In the genomic region with DNA sequence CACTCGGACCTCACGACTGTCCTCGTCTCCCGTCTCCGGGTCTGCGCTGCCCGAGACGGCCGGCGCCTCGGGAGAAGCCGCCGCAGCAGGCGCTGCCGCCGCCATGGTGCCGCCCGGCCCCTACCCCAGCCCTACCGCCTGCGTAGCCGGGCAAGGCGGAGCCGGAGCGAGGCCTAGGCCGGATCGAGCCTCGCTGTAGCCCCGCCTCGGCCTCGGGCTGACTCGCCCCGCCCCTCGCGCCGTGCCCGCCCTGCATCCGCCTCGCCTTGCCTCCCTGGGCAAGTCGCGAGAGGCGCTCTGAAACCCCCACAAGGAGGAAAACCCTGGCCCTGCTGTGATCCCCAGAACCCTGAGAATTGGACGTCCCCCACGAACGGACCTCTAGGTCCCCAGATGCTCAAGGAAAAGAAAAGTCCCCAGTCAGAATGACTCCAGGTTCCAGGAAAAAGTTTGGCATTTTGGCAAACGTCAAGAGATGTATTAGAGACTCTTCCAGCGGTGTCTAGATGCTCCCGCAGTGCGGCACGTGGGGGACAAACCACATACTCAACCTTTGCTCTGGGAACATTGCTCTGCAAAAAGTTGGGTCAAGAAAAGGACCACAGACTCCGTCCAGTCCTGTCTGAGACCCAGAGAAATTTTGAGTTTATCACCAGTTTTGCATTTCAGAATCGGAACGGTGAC, we compare ENCODE assay signal across 8 mouse cellular contexts. TPM values are rescaled to one million over a fixed set of nuclear protein-coding genes. Genes with fewer than 3 reads are reported as not detected.
DNase-seq lines count a peak whose midpoint lies in the region; ATAC-seq and TF ChIP-seq lines count a peak whose summit lies in the region.

Gene Rasa2, minus strand, starts transcription at position 229 of the 684 bp plus-strand sequence.

- no peak for TF ChIP-seq RAD21 in CH12.LX (IDR thresholded peaks at IDR 0.05; ENCODE audit: low read depth, low read length)

- peak within 1 kb of the TSS; percentile 60 for H3K27ac ChIP-seq in CH12.LX (ENCODE audit: insufficient read depth, low read depth)
- H3K27ac ChIP-seq in forebrain, embryonic 12.5 days, result peak within 1 kb of the TSS; percentile 98
- peak within 1 kb of the TSS; percentile 97 for H3K27ac ChIP-seq in heart, postnatal 0 days (ENCODE audit: low read depth)
- H3K27ac ChIP-seq in liver, postnatal 0 days (ENCODE audit: low read depth), result peak within 1 kb of the TSS; percentile 95
- peak within 1 kb of the TSS; percentile 98 for H3K27ac ChIP-seq in neural tube, embryonic 14.5 days (ENCODE audit: low read depth, low read length)

- peak within 1 kb of the TSS; percentile 87 for H3K9ac ChIP-seq in CH12.LX (ENCODE audit: insufficient read depth, low read depth)
- H3K9ac ChIP-seq in forebrain, embryonic 12.5 days, result peak within 1 kb of the TSS; percentile 92
- peak within 1 kb of the TSS; percentile 99 for H3K9ac ChIP-seq in heart, postnatal 0 days (replicated peaks; ENCODE audit: low read depth, low read length)
- H3K9ac ChIP-seq in liver, postnatal 0 days (replicated peaks), result peak within 1 kb of the TSS; percentile 92
- peak within 1 kb of the TSS; percentile 97 for H3K9ac ChIP-seq in neural tube, embryonic 14.5 days (replicated peaks; ENCODE audit: low read depth, low read length)

- H3K4me1 ChIP-seq in CH12.LX (ENCODE audit: control insufficient read depth in 1 of 2, insufficient read depth in 2 of 2), result peaks cover 5 to 42% of the 10 kb centered on the region in 2 experiments; a peak in 3 of 4 replicates
- H3K4me1 ChIP-seq in forebrain, embryonic 12.5 days, result peaks cover 6% of the 10 kb centered on the region; the same call in 1 of the 2 replicates
- H3K4me1 ChIP-seq in heart, postnatal 0 days (ENCODE audit: control insufficient read depth, insufficient read depth), result peaks cover 8% of the 10 kb centered on the region
- peaks cover 16% of the 10 kb centered on the region for H3K4me1 ChIP-seq in liver, postnatal 0 days (ENCODE audit: insufficient read depth)
- H3K4me1 ChIP-seq in neural tube, embryonic 14.5 days (ENCODE audit: control insufficient read depth, insufficient read depth, low read length), result no peaks in the 10 kb centered on the region

- H3K4me2 ChIP-seq in CH12.LX (ENCODE audit: insufficient read depth, low read depth, poor library complexity, severe bottlenecking), result peak within 1 kb of the TSS; percentile 99
- H3K4me2 ChIP-seq in forebrain, embryonic 12.5 days, result peak within 1 kb of the TSS; percentile 82
- H3K4me2 ChIP-seq in heart, postnatal 0 days (ENCODE audit: low read depth, low read length), result peak within 1 kb of the TSS; percentile 88
- peak within 1 kb of the TSS; percentile 91 for H3K4me2 ChIP-seq in liver, postnatal 0 days (ENCODE audit: low read depth, low read length)
- H3K4me2 ChIP-seq in neural tube, embryonic 14.5 days (ENCODE audit: low read depth, low read length), result peak within 1 kb of the TSS; percentile 70

- ATAC-seq in forebrain, embryonic 12.5 days (ENCODE audit: low FRiP score), result peak; percentile 99
- peak; percentile 99 for ATAC-seq in heart, postnatal 0 days (ENCODE audit: insufficient read depth, low read depth)
- peak; percentile 98 for ATAC-seq in liver, postnatal 0 days
- ATAC-seq in neural tube, embryonic 14.5 days (ENCODE audit: low read depth), result peak; percentile 98

- peak within 1 kb of the TSS; percentile 30 to 94 (median 74) for H3K4me3 ChIP-seq in CH12.LX (replicated peaks in 1 of 3; ENCODE audit: low read depth in 2 of 3, low read length in 2 of 3, poor library complexity in 1 of 3)
- H3K4me3 ChIP-seq in forebrain, embryonic 12.5 days (replicated peaks), result peak within 1 kb of the TSS; percentile 92
- H3K4me3 ChIP-seq in heart, postnatal 0 days (ENCODE audit: low read depth, low read length), result peak within 1 kb of the TSS; percentile 99
- peak within 1 kb of the TSS; percentile 91 for H3K4me3 ChIP-seq in liver, postnatal 0 days (ENCODE audit: low read depth, low read length)
- H3K4me3 ChIP-seq in neural tube, embryonic 14.5 days (ENCODE audit: low read depth, low read length), result peak within 1 kb of the TSS; percentile 93

- no peak for TF ChIP-seq CTCF in CH12.LX (conservative IDR thresholded peaks at IDR 0.05 in 1 of 2, IDR thresholded peaks at IDR 0.05 in 1 of 2; ENCODE audit: low read depth in 2 of 2, low read length in 2 of 2)
- TF ChIP-seq CTCF in heart, postnatal 0 days (IDR thresholded peaks at IDR 0.05; ENCODE audit: low read depth), result no peak
- no peak for TF ChIP-seq CTCF in liver, postnatal 0 days (IDR thresholded peaks at IDR 0.05; ENCODE audit: low read depth)

- H3K36me3 ChIP-seq in CH12.LX (replicated peaks in 1 of 2; ENCODE audit: control insufficient read depth in 1 of 2, insufficient read depth in 1 of 2, low read length in 1 of 2), result peaks cover 0 to 4% of the 10 kb centered on the region in 2 experiments
- no peaks in the 10 kb centered on the region for H3K36me3 ChIP-seq in forebrain, embryonic 12.5 days (replicated peaks)
- H3K36me3 ChIP-seq in heart, postnatal 0 days (replicated peaks; ENCODE audit: control insufficient read depth, insufficient read depth, low read length), result no peaks in the 10 kb centered on the region
- H3K36me3 ChIP-seq in liver, postnatal 0 days (replicated peaks; ENCODE audit: insufficient read depth, low read length), result no peaks in the 10 kb centered on the region
- no peaks in the 10 kb centered on the region for H3K36me3 ChIP-seq in neural tube, embryonic 14.5 days (ENCODE audit: control insufficient read depth, insufficient read depth, low read length)

- 4% methylated on average over 49 of the region's 52 CpGs for WGBS in forebrain, embryonic 12.5 days
- 2% methylated on average over 50 of the region's 52 CpGs for WGBS in heart, postnatal 0 days
- WGBS in large intestine, adult 2 months, result under 1% methylated on average over 48 of the region's 52 CpGs
- 2% methylated on average over 39 of the region's 52 CpGs for WGBS in liver, postnatal 0 days (ENCODE audit: insufficient replicate concordance)
- WGBS in neural tube, embryonic 14.5 days, result 3% methylated on average over 45 of the region's 52 CpGs

- no peak for TF ChIP-seq EP300 in CH12.LX (IDR thresholded peaks at IDR 0.05; ENCODE audit: low read length)
- peak; percentile 27; the same call in 1 of the 2 replicates for TF ChIP-seq EP300 in heart, postnatal 0 days (IDR thresholded peaks at IDR 0.05; ENCODE audit: low read depth)
- TF ChIP-seq EP300 in liver, postnatal 0 days (IDR thresholded peaks at IDR 0.05; ENCODE audit: low read depth), result no peak

- H3K9me3 ChIP-seq in CH12.LX (replicated peaks; ENCODE audit: low read length), result no peaks in the 10 kb centered on the region
- no peaks in the 10 kb centered on the region for H3K9me3 ChIP-seq in forebrain, embryonic 12.5 days
- H3K9me3 ChIP-seq in heart, postnatal 0 days (replicated peaks; ENCODE audit: control insufficient read depth, low read length), result no peaks in the 10 kb centered on the region
- no peaks in the 10 kb centered on the region for H3K9me3 ChIP-seq in liver, postnatal 0 days (ENCODE audit: low read length)
- no peaks in the 10 kb centered on the region for H3K9me3 ChIP-seq in neural tube, embryonic 14.5 days (ENCODE audit: control insufficient read depth, low read length)

- in situ Hi-C loops in CH12.LX (cut with MboI; ENCODE audit: low pct_ligation_motif_present, low pct_unique_long_range_greater_than_20kb, low sequenced_read_pairs), result no loop called here

- H3K27me3 ChIP-seq in CH12.LX (replicated peaks), result peaks cover 2% of the 10 kb centered on the region
- peaks cover 25% of the 10 kb centered on the region for H3K27me3 ChIP-seq in forebrain, embryonic 12.5 days
- 0 out of 2 replicates have a peak, but pooled peaks cover 4% of the 10 kb centered on the region for H3K27me3 ChIP-seq in heart, postnatal 0 days (ENCODE audit: control insufficient read depth, insufficient read depth, low read length)
- H3K27me3 ChIP-seq in liver, postnatal 0 days (ENCODE audit: insufficient read depth, low read length), result 0 out of 2 replicates have a peak, but pooled peaks cover 4% of the 10 kb centered on the region
- no peaks in the 10 kb centered on the region for H3K27me3 ChIP-seq in neural tube, embryonic 14.5 days (ENCODE audit: control insufficient read depth, insufficient read depth, low read length)

- peak; percentile 82 for DNase-seq in CH12.LX (ENCODE audit: extremely low read depth)
- DNase-seq in c-Kit-positive CD71-positive TER-119-negative erythroid progenitor cells, embryonic 14.5 days (ENCODE audit: low read depth), result peak; percentile 79
- DNase-seq in heart, postnatal 0 days (ENCODE audit: low spot score), result peak; percentile 94
- peak; percentile 67 for DNase-seq in large intestine, adult 2 months (ENCODE audit: low read depth, low spot score)
- DNase-seq in liver, postnatal 0 days, result peak; percentile 92
- peak; percentile 95 for DNase-seq in testis, postnatal 10 days (ENCODE audit: low spot score)

- TF ChIP-seq POLR2A in CH12.LX (IDR thresholded peaks at IDR 0.05; ENCODE audit: low read depth, low read length), result peak; percentile 87

- dilution Hi-C loops in CH12.LX (cut with MboI; ENCODE audit: extremely low pct_ligation_motif_present, extremely low pct_unique_long_range_greater_than_20kb, low sequenced_read_pairs), result no loop called here

- peaks cover 12% of the 10 kb centered on the region for H3K79me2 ChIP-seq in CH12.LX (replicated peaks; ENCODE audit: control insufficient read depth, extremely low read depth, insufficient read depth, poor library complexity, severe bottlenecking)

TF ChIP-seq in CH12.LX, 34 proteins besides CTCF, POLR2A, EP300 and RAD21 (continues in another document):
- 0 out of 2 replicates have a peak, but pooled peaks have one; percentile 33 for TF ChIP-seq CHD2 (IDR thresholded peaks at IDR 0.05; ENCODE audit: low read length)
- TF ChIP-seq GABPA (IDR thresholded peaks at IDR 0.05; ENCODE audit: insufficient replicate concordance, low read depth, low read length), result no peak
- 0 out of 2 replicates have a peak, but pooled peaks have one; percentile 59 for TF ChIP-seq SIN3A (IDR thresholded peaks at IDR 0.05; ENCODE audit: low read length)
- peak; percentile 84 for TF ChIP-seq NELFE (IDR thresholded peaks at IDR 0.05; ENCODE audit: low read depth, low read length)
- TF ChIP-seq ZMIZ1 (IDR thresholded peaks at IDR 0.05; ENCODE audit: low read depth, low read length), result peak; percentile 83
- TF ChIP-seq USF2 (conservative IDR thresholded peaks at IDR 0.05; ENCODE audit: low read depth, low read length), result no peak
- TF ChIP-seq JUND (conservative IDR thresholded peaks at IDR 0.05; ENCODE audit: low read depth, low read length), result no peak

RNA-seq across cellular contexts. Expression of gene Rasa2, which starts in this region (rescaled TPM):
- total RNA-seq in CH12.LX (2012; rRNA removed) (9.8 and 10.2 TPM in 2 replicates), CH12.LX (2014; rRNA removed) (8.9 and 9.7 TPM in 2 replicates)
- 8.7 and 9.8 TPM in 2 replicates for polyA plus RNA-seq in CH12.LX (2012; ENCODE audit: insufficient read length, low read depth)
- polyA plus RNA-seq in forebrain, embryonic 12.5 days (2016; fragmentation: Nextera tagmentation; extraction: Ambion mirVana), result 17.6 and 18.8 TPM in 2 replicates
- 4.6 and 38.9 TPM in 2 replicates for total RNA-seq in heart, postnatal 0 days (2014; rRNA removed; ENCODE audit: low replicate concordance)
- polyA plus RNA-seq in heart, postnatal 0 days (2015; fragmentation: Nextera tagmentation; extraction: Ambion mirVana), result 6.9 and 8.0 TPM in 2 replicates
- 3.0 and 4.1 TPM in 2 replicates for polyA plus RNA-seq in large intestine, adult 2 months (2012; rRNA removed)
- polyA plus RNA-seq in liver, postnatal 0 days (2015; fragmentation: Nextera tagmentation; extraction: Ambion mirVana), result 2.5 and 2.7 TPM in 2 replicates
- 22.4 and 24.0 TPM in 2 replicates for polyA plus RNA-seq in neural tube, embryonic 14.5 days (2014; fragmentation: Nextera tagmentation; extraction: Ambion mirVana)

Comparison
In these comparisons a context has a peak if more than half of its experiments do, and no peak if none do; other contexts are left out.
1. Peak in every context shown above with its lines: DNase-seq, ATAC-seq, H3K4me3 ChIP-seq and H3K27ac ChIP-seq.